Mouse (Mus musculus) neural tube, embryonic 14.5 days (tissue): ENCODE data around the gene Slc47a2. TPM values are rescaled to one million over a fixed set of nuclear protein-coding genes. Genes with fewer than 3 reads are reported as not detected.

Experiments
- ATAC-seq: fragments of 200-750 bp; cut with Nextera tagmentation; 2 replicates; pipeline ENCODE4 v1.8.0; 2017; ENCODE audit warnings: low read depth, mild to moderate bottlenecking, moderate TSS enrichment, moderate library complexity
- H3K27ac ChIP-seq: fragments of 300-500 bp; sonication (generic); 2 replicates; pipeline ENCODE4 v1.5.1; 2014; ENCODE audit warnings: low read depth, mild to moderate bottlenecking, control low read depth, low read length, moderate library complexity, mixed read lengths
- H3K27me3 ChIP-seq: fragments of 300-500 bp; sonication (generic); 2 replicates; pipeline ENCODE4 v1.6.1; 2014; ENCODE audit warnings: low read length; ENCODE audit not compliant: control insufficient read depth, insufficient read depth
- H3K36me3 ChIP-seq: fragments of 300-500 bp; sonication (generic); 2 replicates; pipeline ENCODE4 v1.6.1; 2014; ENCODE audit warnings: low read length, mixed read lengths; ENCODE audit not compliant: control insufficient read depth, insufficient read depth
- H3K4me1 ChIP-seq: fragments of 300-500 bp; sonication (generic); 2 replicates; pipeline ENCODE4 v1.6.1; 2014; ENCODE audit warnings: low read length; ENCODE audit not compliant: control insufficient read depth, insufficient read depth
- H3K4me2 ChIP-seq: fragments of 300-500 bp; sonication (generic); 2 replicates; pipeline ENCODE4 v1.6.1; 2014; ENCODE audit warnings: mild to moderate bottlenecking, low read depth, low read length, control low read depth
- H3K4me3 ChIP-seq: fragments of 300-500 bp; sonication (generic); 2 replicates; pipeline ENCODE4 v1.5.1; 2014; ENCODE audit warnings: low read depth, low read length, control low read depth, mixed read lengths
- H3K9ac ChIP-seq: fragments of 300-500 bp; sonication (generic); replicated peaks from 2 replicates; pipeline ENCODE4 v1.6.1; 2014; ENCODE audit warnings: low read depth, mild to moderate bottlenecking, control low read depth, low read length, mixed read lengths
- H3K9me3 ChIP-seq: fragments of 300-500 bp; sonication (generic); 2 replicates; pipeline ENCODE4 v1.6.1; 2016; ENCODE audit warnings: low read length; ENCODE audit not compliant: control insufficient read depth
- WGBS: fragments of 180-500 bp; shearing (Covaris S2); extraction: QIAGEN DNeasy Blood & Tissue Kit; methylation state at CpG from one replicate; pipeline ENCODE4 v1.1.7; 2014; 5-methylcytosine and 5-hydroxymethylcytosine counted together
- polyA plus RNA-seq: library from polyadenylated mRNA; unstranded; fragments of >200 nt; fragmentation: Nextera tagmentation; extraction: Ambion mirVana; gene quantifications from 2 replicates; pipeline ENCODE4 v1.2.1, GENCODE M21; 2014

The Slc47a2 gene
- not detected in 2 replicates for polyA plus RNA-seq

- Histone ChIP-seq H3K4me3 (peak within 1 kb of the TSS; percentile 35), H3K4me1 (peaks cover 6% of the 10 kb centered on the region), H3K36me3 (no peaks in the 10 kb centered on the region), H3K27ac (no peak within 1 kb of the TSS), H3K9me3 (no peaks in the 10 kb centered on the region), H3K27me3 (no peaks in the 10 kb centered on the region; the same call in 1 of the 2 replicates), H3K9ac (peak within 1 kb of the TSS; percentile 37), H3K4me2 (peak within 1 kb of the TSS; percentile 66)
- WGBS: 5% methylated on average over 53 of the region's 61 CpGs
- ATAC-seq: 0 out of 2 replicates have a peak, but pooled peaks have one; percentile 44
Observed at GRCm38 (mm10) chr11:61342505-61343420, at the start of gene Slc47a2. TSS of gene Slc47a2 (minus strand) at chr11:61342860.

GRCm38 (mm10) chr11:61388936-61389335 lies 46.3 kb upstream of the Slc47a2 start:
- Histone ChIP-seq H3K9me3 (no peaks in the 10 kb centered on the region), H3K4me3 (no peak overlapping the region), H3K4me2 (no peak overlapping the region), H3K36me3 (no peaks in the 10 kb centered on the region), H3K4me1 (no peaks in the 10 kb centered on the region), H3K27me3 (no peaks in the 10 kb centered on the region), H3K9ac (no peak overlapping the region), H3K27ac (no peak overlapping the region)
- 78% methylated on average over 4 of the region's 4 CpGs for WGBS
- ATAC-seq: no peak

GRCm38 (mm10) chr11:61388012-61388411 lies 45.4 kb upstream of the Slc47a2 start:
- ATAC-seq: no peak
- H3K27me3 ChIP-seq: no peaks in the 10 kb centered on the region
- H3K4me3 ChIP-seq: no peak overlapping the region
- no peaks in the 10 kb centered on the region for H3K36me3 ChIP-seq
- no peak overlapping the region for H3K27ac ChIP-seq
- H3K4me2 ChIP-seq: no peak overlapping the region
- WGBS: 67% methylated on average over 6 of the region's 6 CpGs
- no peaks in the 10 kb centered on the region for H3K4me1 ChIP-seq
- no peaks in the 10 kb centered on the region for H3K9me3 ChIP-seq
- H3K9ac ChIP-seq: no peak overlapping the region

GRCm38 (mm10) chr11:61387233-61387632 lies 44.6 kb upstream of the Slc47a2 start:
- ATAC-seq: no peak
- no peak overlapping the region for H3K4me2 ChIP-seq
- no peaks in the 10 kb centered on the region for H3K9me3 ChIP-seq
- H3K27ac ChIP-seq: no peak overlapping the region
- no peaks in the 10 kb centered on the region for H3K4me1 ChIP-seq
- H3K9ac ChIP-seq: no peak overlapping the region
- H3K4me3 ChIP-seq: no peak overlapping the region
- no peaks in the 10 kb centered on the region for H3K36me3 ChIP-seq
- no peaks in the 10 kb centered on the region for H3K27me3 ChIP-seq
- 72% methylated on average over 6 of the region's 6 CpGs for WGBS

GRCm38 (mm10) chr11:61385725-61386124 lies 43.1 kb upstream of the Slc47a2 start:
- WGBS: 83% methylated on average over 4 of the region's 4 CpGs
- no peaks in the 10 kb centered on the region for H3K36me3 ChIP-seq
- H3K4me2 ChIP-seq: no peak overlapping the region
- H3K9me3 ChIP-seq: no peaks in the 10 kb centered on the region
- no peak overlapping the region for H3K4me3 ChIP-seq
- ATAC-seq: no peak
- H3K9ac ChIP-seq: no peak overlapping the region
- no peaks in the 10 kb centered on the region for H3K27me3 ChIP-seq
- no peak overlapping the region for H3K27ac ChIP-seq
- H3K4me1 ChIP-seq: no peaks in the 10 kb centered on the region

GRCm38 (mm10) chr11:61381272-61381671 lies 38.6 kb upstream of the Slc47a2 start:
- Histone ChIP-seq H3K27me3 (peaks cover 13% of the 10 kb centered on the region), H3K27ac (no peak overlapping the region), H3K4me1 (no peaks in the 10 kb centered on the region), H3K4me2 (no peak overlapping the region), H3K9ac (no peak overlapping the region), H3K9me3 (no peaks in the 10 kb centered on the region), H3K4me3 (no peak overlapping the region), H3K36me3 (no peaks in the 10 kb centered on the region)
- no peak for ATAC-seq
- 93% methylated on average over 1 of the region's 1 CpGs for WGBS

GRCm38 (mm10) chr11:61378651-61379050 lies 36.0 kb upstream of the Slc47a2 start:
- 78% methylated on average over 4 of the region's 4 CpGs for WGBS
- Histone ChIP-seq H3K4me1 (no peaks in the 10 kb centered on the region), H3K4me2 (no peak overlapping the region), H3K36me3 (no peaks in the 10 kb centered on the region), H3K27ac (no peak overlapping the region), H3K27me3 (peaks cover 13% of the 10 kb centered on the region), H3K4me3 (no peak overlapping the region), H3K9me3 (no peaks in the 10 kb centered on the region), H3K9ac (no peak overlapping the region)
- no peak for ATAC-seq

- Histone ChIP-seq H3K27me3 (peaks cover 13% of the 10 kb centered on the region), H3K9ac (no peak within 1 kb of the TSS), H3K36me3 (no peaks in the 10 kb centered on the region), H3K9me3 (no peaks in the 10 kb centered on the region), H3K27ac (no peak within 1 kb of the TSS), H3K4me1 (no peaks in the 10 kb centered on the region), H3K4me2 (peak within 1 kb of the TSS; percentile 26), H3K4me3 (no peak within 1 kb of the TSS; the same call in 1 of the 2 replicates)
- WGBS: 17% methylated on average over 39 of the region's 39 CpGs
- no peak for ATAC-seq
Observed at GRCm38 (mm10) chr11:61377881-61378613, 35.4 kb upstream of the Slc47a2 start, which contains the start of gene Slc47a1. TSS of gene Slc47a1 (minus strand) at chr11:61378345.

- no peak for ATAC-seq
- no peaks in the 10 kb centered on the region for H3K36me3 ChIP-seq
- 97% methylated on average over 2 of the region's 2 CpGs for WGBS
- H3K9ac ChIP-seq: no peak overlapping the region
- no peak overlapping the region for H3K4me2 ChIP-seq
- H3K27me3 ChIP-seq: no peaks in the 10 kb centered on the region
- H3K4me3 ChIP-seq: no peak overlapping the region
- no peaks in the 10 kb centered on the region for H3K9me3 ChIP-seq
- no peaks in the 10 kb centered on the region for H3K4me1 ChIP-seq
- H3K27ac ChIP-seq: no peak overlapping the region
Observed at GRCm38 (mm10) chr11:61368668-61369067, 26.0 kb upstream of the Slc47a2 start.
